Mouse (Mus musculus) spleen, adult 2 months (tissue): ENCODE results near the gene Figla.

Experiments
- CTCF ChIP-seq: fragments of 200-500 bp; IDR thresholded peaks from 2 replicates; pipeline ENCODE4 v1.5.1; 2011; ENCODE audit warnings: mild to moderate bottlenecking, inconsistent platforms; ENCODE audit not compliant: insufficient read depth, insufficient read length, insufficient replicate concordance; ENCODE audit errors: extremely low read depth
- POLR2A ChIP-seq: fragments of 200-500 bp; IDR thresholded peaks from 2 replicates; pipeline ENCODE4 v1.6.1; 2011; ENCODE audit warnings: low read depth, low read length, inconsistent platforms

- TF ChIP-seq POLR2A (no peak), CTCF (no peak)
These were observed 15.6 kb downstream of the Figla start for GRCm38 (mm10) chr6:86031527-86031926.
